Mouse (Mus musculus) liver, embryonic 16.5 days (tissue): ENCODE measurements around the gene Dusp23. TPM values are rescaled to one million over a fixed set of nuclear protein-coding genes. Genes with fewer than 3 reads are reported as not detected.

Experiments
- ATAC-seq: fragments of 200-750 bp; cut with Nextera tagmentation; 2 replicates; pipeline ENCODE4 v1.8.0; 2017; ENCODE audit warnings: low read depth, mild to moderate bottlenecking, moderate number of reproducible peaks, moderate library complexity
- H3K27ac ChIP-seq: fragments of 300-500 bp; sonication (generic); 2 replicates; pipeline ENCODE4 v1.5.1; 2014; ENCODE audit warnings: mild to moderate bottlenecking, low read length
- H3K27me3 ChIP-seq: fragments of 300-500 bp; sonication (generic); 2 replicates; pipeline ENCODE4 v1.6.1; 2014; ENCODE audit warnings: low read depth, low read length, mixed read lengths; ENCODE audit not compliant: control insufficient read depth, insufficient read depth
- H3K36me3 ChIP-seq: fragments of 300-500 bp; sonication (generic); 2 replicates; pipeline ENCODE4 v1.6.1; 2014; ENCODE audit warnings: mild to moderate bottlenecking; ENCODE audit not compliant: control insufficient read depth, insufficient read depth
- H3K4me1 ChIP-seq: fragments of 300-500 bp; sonication (generic); 2 replicates; pipeline ENCODE4 v1.6.1; 2014; ENCODE audit warnings: low read depth, low read length, mixed read lengths; ENCODE audit not compliant: control insufficient read depth
- H3K4me2 ChIP-seq: fragments of 300-500 bp; sonication (generic); 2 replicates; pipeline ENCODE4 v1.6.1; 2014; ENCODE audit warnings: low read depth, low read length, mixed read lengths
- H3K4me3 ChIP-seq: fragments of 300-500 bp; sonication (generic); 2 replicates; pipeline ENCODE4 v1.5.1; 2014; ENCODE audit warnings: low read depth, mild to moderate bottlenecking, low read length
- H3K9ac ChIP-seq: fragments of 300-500 bp; sonication (generic); 2 replicates; pipeline ENCODE4 v1.6.1; 2014; ENCODE audit warnings: low read depth, low read length
- H3K9me3 ChIP-seq: fragments of 300-500 bp; sonication (generic); replicated peaks from 2 replicates; pipeline ENCODE4 v1.6.1; 2016; ENCODE audit warnings: low read length; ENCODE audit not compliant: control insufficient read depth
- WGBS: fragments of 180-500 bp; shearing (Covaris S2); extraction: QIAGEN DNeasy Blood & Tissue Kit; methylation state at CpG from one replicate; pipeline ENCODE4 v1.1.7; 2014; ENCODE audit not compliant: insufficient replicate concordance; 5-methylcytosine and 5-hydroxymethylcytosine counted together
- polyA plus RNA-seq: library from polyadenylated mRNA; unstranded; fragments of >200 nt; fragmentation: Nextera tagmentation; extraction: Ambion mirVana; gene quantifications from 2 replicates; pipeline ENCODE4 v1.2.1, GENCODE M21; 2015

Gene Dusp23
- polyA plus RNA-seq, 1 experiment from 2014 or later, result 5.6 TPM

GRCm38 (mm10) chr1:172631721-172632120 is 1.0 kb downstream of the Dusp23 start:
- H3K36me3 ChIP-seq, result no peaks in the 10 kb centered on the region
- WGBS, result 77% methylated on average over 5 of the region's 5 CpGs
- no peaks in the 10 kb centered on the region; the same call in 1 of the 2 replicates for H3K4me1 ChIP-seq
- no peak for ATAC-seq
- no peak overlapping the region for H3K9ac ChIP-seq
- H3K4me3 ChIP-seq, result no peak overlapping the region
- no peaks in the 10 kb centered on the region for H3K9me3 ChIP-seq
- H3K4me2 ChIP-seq, result no peak overlapping the region
- no peak overlapping the region for H3K27ac ChIP-seq
- no peaks in the 10 kb centered on the region for H3K27me3 ChIP-seq

GRCm38 (mm10) chr1:172629831-172630230 is 2.9 kb downstream of the Dusp23 start:
- H3K4me3 ChIP-seq, result no peak overlapping the region
- WGBS, result 68% methylated on average over 7 of the region's 7 CpGs
- H3K4me1 ChIP-seq, result no peaks in the 10 kb centered on the region; the same call in 1 of the 2 replicates
- H3K27me3 ChIP-seq, result no peaks in the 10 kb centered on the region
- ATAC-seq, result no peak
- no peaks in the 10 kb centered on the region for H3K36me3 ChIP-seq
- H3K27ac ChIP-seq, result no peak overlapping the region
- H3K4me2 ChIP-seq, result no peak overlapping the region
- no peak overlapping the region for H3K9ac ChIP-seq
- no peaks in the 10 kb centered on the region for H3K9me3 ChIP-seq

- ATAC-seq, result no peak
- no peaks in the 10 kb centered on the region for H3K9me3 ChIP-seq
- H3K9ac ChIP-seq, result no peak overlapping the region
- H3K27ac ChIP-seq, result no peak overlapping the region
- no peak overlapping the region for H3K4me3 ChIP-seq
- H3K36me3 ChIP-seq, result no peaks in the 10 kb centered on the region
- no peak overlapping the region for H3K4me2 ChIP-seq
- no peaks in the 10 kb centered on the region for H3K27me3 ChIP-seq
- no peaks in the 10 kb centered on the region for H3K4me1 ChIP-seq
- WGBS, result 85% methylated on average over 3 of the region's 3 CpGs
Observed at GRCm38 (mm10) chr1:172626306-172626705, 6.5 kb downstream of the Dusp23 start.

- WGBS, result 51% methylated on average over 3 of the region's 3 CpGs
- no peaks in the 10 kb centered on the region for H3K4me1 ChIP-seq
- no peaks in the 10 kb centered on the region for H3K9me3 ChIP-seq
- no peak overlapping the region for H3K27ac ChIP-seq
- ATAC-seq, result no peak
- H3K9ac ChIP-seq, result no peak overlapping the region
- no peaks in the 10 kb centered on the region for H3K36me3 ChIP-seq
- no peak overlapping the region for H3K4me2 ChIP-seq
- no peak overlapping the region for H3K4me3 ChIP-seq
- no peaks in the 10 kb centered on the region for H3K27me3 ChIP-seq
Observed at GRCm38 (mm10) chr1:172624081-172624480, 8.7 kb downstream of the Dusp23 start.

GRCm38 (mm10) chr1:172623599-172623998 is 9.2 kb downstream of the Dusp23 start:
- Histone ChIP-seq H3K9me3 (no peaks in the 10 kb centered on the region), H3K4me1 (no peaks in the 10 kb centered on the region), H3K4me3 (no peak overlapping the region), H3K9ac (no peak overlapping the region), H3K4me2 (no peak overlapping the region), H3K27me3 (no peaks in the 10 kb centered on the region), H3K27ac (no peak overlapping the region), H3K36me3 (no peaks in the 10 kb centered on the region)
- ATAC-seq, result no peak
- 33% methylated on average over 5 of the region's 5 CpGs for WGBS

GRCm38 (mm10) chr1:172619235-172619634 is 13.5 kb downstream of the Dusp23 start:
- Histone ChIP-seq H3K27ac (no peak overlapping the region), H3K36me3 (no peaks in the 10 kb centered on the region), H3K9me3 (no peaks in the 10 kb centered on the region), H3K9ac (no peak overlapping the region), H3K27me3 (no peaks in the 10 kb centered on the region; the same call in 1 of the 2 replicates), H3K4me3 (no peak overlapping the region), H3K4me2 (no peak overlapping the region), H3K4me1 (no peaks in the 10 kb centered on the region)
- ATAC-seq, result peak; percentile 43; the same call in 1 of the 2 replicates
- 7% methylated on average over 7 of the region's 7 CpGs for WGBS

GRCm38 (mm10) chr1:172618141-172618540 is 14.6 kb downstream of the Dusp23 start:
- H3K4me1 ChIP-seq, result no peaks in the 10 kb centered on the region

GRCm38 (mm10) chr1:172617365-172618076 is 15.2 kb downstream of the Dusp23 start:
- H3K4me2 ChIP-seq, result no peak overlapping the region
- no peak for ATAC-seq
- no peak overlapping the region for H3K4me3 ChIP-seq
- WGBS, result 44% methylated on average over 14 of the region's 14 CpGs
- H3K36me3 ChIP-seq, result no peaks in the 10 kb centered on the region
- no peaks in the 10 kb centered on the region for H3K9me3 ChIP-seq
- H3K27ac ChIP-seq, result no peak overlapping the region
- H3K27me3 ChIP-seq, result no peaks in the 10 kb centered on the region; the same call in 1 of the 2 replicates
- H3K4me1 ChIP-seq, result no peaks in the 10 kb centered on the region
- H3K9ac ChIP-seq, result no peak overlapping the region

More at GRCm38 (mm10) chr1:172618141-172618540, 14.6 kb downstream of the Dusp23 start:
- Histone ChIP-seq H3K36me3 (no peaks in the 10 kb centered on the region), H3K27ac (no peak overlapping the region), H3K27me3 (no peaks in the 10 kb centered on the region; the same call in 1 of the 2 replicates), H3K9ac (no peak overlapping the region), H3K4me2 (no peak overlapping the region), H3K9me3 (no peaks in the 10 kb centered on the region), H3K4me3 (no peak overlapping the region)
- WGBS, result 68% methylated on average over 4 of the region's 4 CpGs
- no peak for ATAC-seq

- Histone ChIP-seq H3K9ac (no peak overlapping the region), H3K27me3 (no peaks in the 10 kb centered on the region; the same call in 1 of the 2 replicates), H3K4me3 (no peak overlapping the region), H3K36me3 (no peaks in the 10 kb centered on the region), H3K9me3 (no peaks in the 10 kb centered on the region), H3K4me2 (no peak overlapping the region), H3K27ac (no peak overlapping the region), H3K4me1 (no peaks in the 10 kb centered on the region)
- no peak for ATAC-seq
- 22% methylated on average over 22 of the region's 22 CpGs for WGBS
Observed at GRCm38 (mm10) chr1:172616537-172617300, 16.0 kb downstream of the Dusp23 start.
